Mouse (Mus musculus) heart, postnatal 0 days (tissue): ENCODE results near the gene Prdm16.

Experiments used
- CTCF ChIP-seq: IDR thresholded peaks from 2 replicates; pipeline ENCODE4 v1.5.1; 2016; ENCODE audit warnings: antibody characterized with exemption, control low read depth, low read depth
- EP300 ChIP-seq: IDR thresholded peaks from 2 replicates; pipeline ENCODE4 v1.6.1; 2016; ENCODE audit warnings: antibody characterized with exemption, low read depth

DNA sequence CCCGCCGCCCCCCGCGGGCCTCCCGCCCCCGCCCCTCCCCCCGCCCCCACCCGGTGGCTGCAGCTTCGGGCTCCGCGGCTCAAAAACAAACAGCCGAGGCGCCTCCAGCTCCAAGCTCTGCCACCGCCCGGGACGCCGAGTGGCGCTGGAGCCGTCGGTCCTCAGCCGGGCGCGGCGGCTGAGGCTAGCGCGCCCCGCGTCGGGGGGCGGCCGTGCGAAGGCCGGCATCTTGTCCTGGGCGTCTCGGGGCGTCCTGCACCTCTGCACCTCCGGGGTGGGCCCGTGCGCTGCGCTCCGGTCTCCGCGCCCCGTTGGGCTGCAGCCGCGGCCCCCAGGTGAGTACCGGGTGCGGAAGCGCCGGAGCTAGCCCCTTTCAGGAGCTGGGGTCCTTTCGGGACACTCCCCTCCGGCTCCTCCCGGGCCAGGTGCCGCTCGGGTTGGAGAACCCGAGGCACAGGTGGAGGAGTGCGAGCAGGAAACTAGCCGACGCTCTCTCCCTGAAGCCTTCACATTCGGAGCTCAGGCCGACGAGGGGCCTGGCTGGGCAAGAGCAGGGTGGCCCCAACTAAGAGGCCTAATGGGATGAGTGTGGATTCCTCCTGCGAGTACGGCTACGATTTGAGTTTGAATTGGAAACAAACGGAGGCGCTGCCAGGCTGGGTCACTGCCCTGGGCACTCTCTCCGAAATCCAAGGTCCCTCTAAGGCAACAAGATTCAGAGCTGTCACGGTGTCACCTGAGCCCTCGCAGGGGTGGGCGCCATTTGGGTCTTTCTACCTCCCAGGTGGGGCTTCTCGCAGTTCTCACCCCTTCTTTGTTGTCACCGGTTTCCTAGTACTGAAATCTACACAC, 1.0 kb upstream of the Prdm16 start:
- TF ChIP-seq CTCF, result no peak
- TF ChIP-seq EP300, result no peak
